Mouse (Mus musculus): ENCODE results near the gene Stk25. TPM values are rescaled to one million over a fixed set of nuclear protein-coding genes. Genes with fewer than 3 reads are reported as not detected.

Stk25 gene
- polyA plus RNA-seq, 1 experiment from 2014 or later: 357 TPM

DNA sequence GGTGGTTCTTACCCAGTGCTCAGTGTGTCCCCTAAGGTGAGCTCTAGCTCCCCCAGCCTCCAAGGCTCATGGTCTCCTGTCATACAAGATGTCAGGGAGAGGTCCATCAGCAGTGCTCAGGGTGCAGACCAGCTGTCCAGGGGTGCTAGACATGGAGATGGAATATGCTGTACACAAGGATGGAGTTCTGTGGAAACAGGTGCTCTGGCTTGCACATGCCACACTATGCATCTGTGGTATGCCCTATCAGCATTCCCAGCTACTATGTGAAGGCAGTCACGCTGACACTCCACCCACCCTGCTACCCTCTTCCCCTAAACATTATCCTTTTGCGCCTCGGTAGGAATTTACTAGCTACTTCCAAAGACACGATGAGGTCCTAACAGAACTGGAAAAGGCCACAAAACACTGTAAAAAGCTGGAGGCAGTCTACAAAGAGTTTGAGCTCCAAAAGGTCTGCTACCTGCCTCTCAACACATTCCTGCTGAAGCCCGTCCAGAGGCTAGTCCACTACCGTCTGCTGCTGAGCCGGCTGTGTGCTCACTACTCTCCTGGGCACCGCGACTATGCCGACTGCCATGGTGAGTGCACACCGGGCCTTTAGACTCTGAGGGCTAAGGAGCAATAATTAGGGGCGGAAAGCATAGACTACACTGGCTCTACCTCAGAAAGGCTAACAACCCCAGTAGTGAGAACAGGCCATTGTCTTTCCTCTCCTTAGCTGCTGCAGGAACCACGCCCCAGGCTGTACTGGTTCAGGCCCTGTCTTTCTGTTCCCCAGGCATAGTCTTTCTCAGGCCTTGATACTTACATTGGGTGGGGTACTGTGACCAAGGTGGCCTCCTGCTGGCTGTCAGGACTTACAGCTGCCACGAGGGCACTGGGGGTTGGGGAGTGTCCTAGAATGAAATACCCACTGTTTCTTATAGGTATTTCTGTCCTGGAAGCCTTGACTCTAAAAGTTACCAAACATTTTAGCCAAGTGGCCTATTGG, 51.1 kb downstream of the Stk25 start:
- Histone ChIP-seq H3K27ac (replicated peaks; ENCODE audit: low read depth, low read length) (no peak overlapping the region), H3K9me3 (ENCODE audit: control insufficient read depth, low read length) (no peaks in the 10 kb centered on the region), H3K36me3 (ENCODE audit: control insufficient read depth, insufficient read depth, low read length) (no peaks in the 10 kb centered on the region), H3K4me3 (replicated peaks; ENCODE audit: low read depth, low read length) (no peak overlapping the region), H3K27me3 (ENCODE audit: control insufficient read depth, insufficient read depth, low read length) (no peaks in the 10 kb centered on the region), H3K4me1 (ENCODE audit: control insufficient read depth, insufficient read depth, low read length) (no peaks in the 10 kb centered on the region), H3K4me2 (ENCODE audit: low read length) (no peak overlapping the region), H3K9ac (replicated peaks; ENCODE audit: low read length) (no peak overlapping the region)
- DNase-seq (no peak), ATAC-seq (ENCODE audit: low FRiP score, low TSS enrichment) (no peak)
- WGBS: 83% methylated on average over 14 of the region's 14 CpGs

GRCm38 (mm10) chr1:93603921-93604320, 54.5 kb downstream of the Stk25 start:
- 93% methylated on average over 12 of the region's 12 CpGs for WGBS
- H3K36me3 ChIP-seq (ENCODE audit: control insufficient read depth, insufficient read depth, low read length): no peaks in the 10 kb centered on the region
- no peak for ATAC-seq (ENCODE audit: low FRiP score, low TSS enrichment)
- no peaks in the 10 kb centered on the region for H3K9me3 ChIP-seq (ENCODE audit: control insufficient read depth, low read length)
- H3K9ac ChIP-seq (replicated peaks; ENCODE audit: low read length): no peak overlapping the region
- H3K27me3 ChIP-seq (ENCODE audit: control insufficient read depth, insufficient read depth, low read length): no peaks in the 10 kb centered on the region
- no peaks in the 10 kb centered on the region for H3K4me1 ChIP-seq (ENCODE audit: control insufficient read depth, insufficient read depth, low read length)
- H3K27ac ChIP-seq (replicated peaks; ENCODE audit: low read depth, low read length): no peak overlapping the region
- DNase-seq: no peak
- H3K4me3 ChIP-seq (replicated peaks; ENCODE audit: low read depth, low read length): no peak overlapping the region
- no peak overlapping the region for H3K4me2 ChIP-seq (ENCODE audit: low read length)

DNA sequence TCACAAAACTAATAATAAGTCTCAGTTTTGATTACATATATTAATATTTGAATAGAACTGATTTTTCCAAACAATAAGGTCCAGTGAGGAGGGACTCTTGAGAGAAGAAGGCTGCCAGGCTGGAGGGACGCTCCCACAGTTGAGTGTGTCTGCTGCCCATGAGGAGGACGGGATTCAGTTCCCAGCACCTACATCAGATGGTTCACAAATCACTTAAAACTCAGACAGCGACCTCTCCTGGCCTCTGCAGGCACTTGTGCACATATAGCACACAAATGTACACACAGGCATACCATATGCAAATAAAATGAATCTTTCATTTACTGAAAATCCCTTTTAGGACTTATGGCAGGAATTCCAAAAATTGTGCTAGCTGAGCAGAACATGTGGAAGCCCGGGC, 55.5 kb downstream of the Stk25 start:
- H3K4me1 ChIP-seq (ENCODE audit: control insufficient read depth, insufficient read depth, low read length): no peaks in the 10 kb centered on the region
- no peak overlapping the region for H3K27ac ChIP-seq (replicated peaks; ENCODE audit: low read depth, low read length)
- no peaks in the 10 kb centered on the region for H3K27me3 ChIP-seq (ENCODE audit: control insufficient read depth, insufficient read depth, low read length)
- no peak overlapping the region for H3K4me3 ChIP-seq (replicated peaks; ENCODE audit: low read depth, low read length)
- DNase-seq (no peak), ATAC-seq (ENCODE audit: low FRiP score, low TSS enrichment) (no peak)
- H3K9ac ChIP-seq (replicated peaks; ENCODE audit: low read length): no peak overlapping the region
- no peaks in the 10 kb centered on the region for H3K36me3 ChIP-seq (ENCODE audit: control insufficient read depth, insufficient read depth, low read length)
- 81% methylated on average over 4 of the region's 4 CpGs for WGBS
- no peaks in the 10 kb centered on the region for H3K9me3 ChIP-seq (ENCODE audit: control insufficient read depth, low read length)
- H3K4me2 ChIP-seq (ENCODE audit: low read length): no peak overlapping the region

DNA sequence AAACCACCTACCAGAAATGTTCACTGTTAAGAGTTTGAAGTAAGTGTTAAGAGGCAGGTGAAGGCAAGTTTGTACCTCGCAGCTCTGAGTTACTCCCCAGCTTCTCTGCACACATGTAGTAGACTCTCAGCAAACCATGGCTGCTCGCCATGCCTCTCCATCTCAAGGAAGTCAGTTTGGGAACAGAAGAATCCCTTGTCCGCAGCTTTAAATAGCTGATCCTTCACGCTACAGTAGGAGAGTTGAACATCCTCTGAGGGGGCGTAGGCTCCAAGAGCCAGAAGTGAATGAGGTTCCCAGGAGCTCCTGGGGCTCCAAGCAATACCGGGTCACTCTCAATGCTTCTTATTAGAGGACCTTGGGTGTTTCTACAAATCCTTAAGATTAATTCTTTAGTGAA, 62.5 kb downstream of the Stk25 start:
- Histone ChIP-seq H3K27ac (replicated peaks; ENCODE audit: low read depth, low read length) (no peak overlapping the region), H3K4me3 (replicated peaks; ENCODE audit: low read depth, low read length) (no peak overlapping the region), H3K9me3 (ENCODE audit: control insufficient read depth, low read length) (no peaks in the 10 kb centered on the region), H3K36me3 (ENCODE audit: control insufficient read depth, insufficient read depth, low read length) (no peaks in the 10 kb centered on the region), H3K4me1 (ENCODE audit: control insufficient read depth, insufficient read depth, low read length) (no peaks in the 10 kb centered on the region), H3K9ac (replicated peaks; ENCODE audit: low read length) (no peak overlapping the region), H3K27me3 (ENCODE audit: control insufficient read depth, insufficient read depth, low read length) (no peaks in the 10 kb centered on the region), H3K4me2 (ENCODE audit: low read length) (no peak overlapping the region)
- ATAC-seq (ENCODE audit: low FRiP score, low TSS enrichment) (no peak), DNase-seq (no peak)
- WGBS: 70% methylated on average over 6 of the region's 6 CpGs

- no peak for DNase-seq
- H3K27me3 ChIP-seq (ENCODE audit: control insufficient read depth, insufficient read depth, low read length): no peaks in the 10 kb centered on the region
- no peaks in the 10 kb centered on the region for H3K9me3 ChIP-seq (ENCODE audit: control insufficient read depth, low read length)
- no peaks in the 10 kb centered on the region for H3K36me3 ChIP-seq (ENCODE audit: control insufficient read depth, insufficient read depth, low read length)
- H3K27ac ChIP-seq (replicated peaks; ENCODE audit: low read depth, low read length): no peak overlapping the region
- H3K4me1 ChIP-seq (ENCODE audit: control insufficient read depth, insufficient read depth, low read length): no peaks in the 10 kb centered on the region
- H3K9ac ChIP-seq (replicated peaks; ENCODE audit: low read length): no peak overlapping the region
- no peak overlapping the region for H3K4me2 ChIP-seq (ENCODE audit: low read length)
- no peak for ATAC-seq (ENCODE audit: low FRiP score, low TSS enrichment)
- H3K4me3 ChIP-seq (replicated peaks; ENCODE audit: low read depth, low read length): no peak overlapping the region
Measured at GRCm38 (mm10) chr1:93593960-93594359, 64.5 kb downstream of the Stk25 start.

DNA sequence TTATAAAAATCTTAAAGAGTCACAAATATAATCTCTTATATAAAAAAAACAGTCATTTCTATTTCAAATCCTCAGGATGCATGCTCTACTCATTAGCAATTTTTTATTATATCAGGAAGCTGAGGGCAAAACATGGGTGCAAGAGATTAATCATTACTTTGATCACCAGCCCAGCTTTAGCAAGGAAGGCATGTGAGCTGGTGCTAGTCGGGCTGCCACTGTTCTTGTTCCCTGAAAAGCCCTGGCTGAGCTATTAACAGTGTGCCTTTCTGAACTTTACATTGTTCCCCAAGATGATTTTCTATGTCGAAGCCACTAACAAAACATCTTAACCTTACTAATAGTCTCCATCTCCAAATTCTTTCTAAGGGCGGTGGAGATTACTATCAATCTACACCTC, 70.1 kb downstream of the Stk25 start:
- DNase-seq (no peak), ATAC-seq (ENCODE audit: low FRiP score, low TSS enrichment) (no peak)
- H3K4me2 ChIP-seq (ENCODE audit: low read length): no peak overlapping the region
- H3K4me1 ChIP-seq (ENCODE audit: control insufficient read depth, insufficient read depth, low read length): no peaks in the 10 kb centered on the region
- H3K27me3 ChIP-seq (ENCODE audit: control insufficient read depth, insufficient read depth, low read length): no peaks in the 10 kb centered on the region
- no peak overlapping the region for H3K9ac ChIP-seq (replicated peaks; ENCODE audit: low read length)
- H3K9me3 ChIP-seq (ENCODE audit: control insufficient read depth, low read length): no peaks in the 10 kb centered on the region
- H3K36me3 ChIP-seq (ENCODE audit: control insufficient read depth, insufficient read depth, low read length): no peaks in the 10 kb centered on the region
- no peak overlapping the region for H3K27ac ChIP-seq (replicated peaks; ENCODE audit: low read depth, low read length)
- WGBS: 82% methylated on average over 3 of the region's 3 CpGs
- H3K4me3 ChIP-seq (replicated peaks; ENCODE audit: low read depth, low read length): no peak overlapping the region

DNA sequence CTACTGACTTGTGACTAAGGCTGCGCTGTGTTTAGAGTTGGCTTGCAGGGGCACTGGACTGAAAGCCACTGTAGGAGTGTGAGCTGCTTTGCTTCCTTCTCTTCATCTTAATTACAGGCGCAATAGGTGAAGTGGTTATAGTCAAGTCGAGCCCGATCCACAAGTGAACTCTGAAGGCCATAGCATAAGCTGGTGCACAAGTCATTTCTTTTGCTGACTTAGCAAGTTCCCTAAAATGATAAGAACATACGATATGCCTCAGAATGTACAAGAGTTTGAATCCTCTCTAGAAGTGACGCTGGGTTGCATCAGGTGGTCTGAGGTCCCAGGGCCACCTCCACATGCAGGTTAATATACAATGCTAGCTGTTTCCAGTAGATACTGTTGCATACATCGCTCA, 76.9 kb downstream of the Stk25 start:
- no peak overlapping the region for H3K4me2 ChIP-seq (ENCODE audit: low read length)
- DNase-seq: no peak
- ATAC-seq (ENCODE audit: low FRiP score, low TSS enrichment): no peak
- WGBS: 97% methylated on average over 7 of the region's 7 CpGs
- H3K4me3 ChIP-seq (replicated peaks; ENCODE audit: low read depth, low read length): no peak overlapping the region
- H3K36me3 ChIP-seq (ENCODE audit: control insufficient read depth, insufficient read depth, low read length): peaks cover 25% of the 10 kb centered on the region
- H3K9ac ChIP-seq (replicated peaks; ENCODE audit: low read length): no peak overlapping the region
- H3K4me1 ChIP-seq (ENCODE audit: control insufficient read depth, insufficient read depth, low read length): no peaks in the 10 kb centered on the region
- no peaks in the 10 kb centered on the region for H3K9me3 ChIP-seq (ENCODE audit: control insufficient read depth, low read length)
- H3K27me3 ChIP-seq (ENCODE audit: control insufficient read depth, insufficient read depth, low read length): no peaks in the 10 kb centered on the region
- no peak overlapping the region for H3K27ac ChIP-seq (replicated peaks; ENCODE audit: low read depth, low read length)

DNA sequence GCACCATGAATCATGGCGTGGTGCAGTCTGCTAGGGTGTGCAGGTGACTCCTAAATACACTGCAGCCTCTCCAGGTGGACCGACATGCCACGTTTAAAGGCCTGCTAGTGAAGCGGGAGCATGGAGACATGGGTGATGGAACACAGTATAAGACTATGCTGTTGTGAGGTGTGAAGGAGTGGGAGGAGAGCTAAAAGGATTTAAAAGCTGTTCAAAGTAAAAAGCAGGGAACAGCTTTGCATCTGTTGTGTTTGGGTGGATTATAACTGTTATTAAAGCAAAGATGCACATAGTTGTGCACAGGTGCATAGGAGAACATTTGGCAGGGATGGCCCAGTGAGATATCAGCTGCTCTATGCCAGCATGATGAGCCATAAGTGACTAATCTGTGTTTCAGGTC, 80.6 kb downstream of the Stk25 start:
- DNase-seq (no peak), ATAC-seq (ENCODE audit: low FRiP score, low TSS enrichment) (no peak)
- 88% methylated on average over 4 of the region's 4 CpGs for WGBS

GRCm38 (mm10) chr1:93577066-93577465, 81.4 kb downstream of the Stk25 start:
- 85% methylated on average over 3 of the region's 3 CpGs for WGBS
- H3K9me3 ChIP-seq (ENCODE audit: control insufficient read depth, low read length): no peaks in the 10 kb centered on the region
- H3K4me3 ChIP-seq (replicated peaks; ENCODE audit: low read depth, low read length): no peak overlapping the region
- ATAC-seq (ENCODE audit: low FRiP score, low TSS enrichment) (no peak), DNase-seq (no peak)
- H3K4me1 ChIP-seq (ENCODE audit: control insufficient read depth, insufficient read depth, low read length): no peaks in the 10 kb centered on the region
- no peak overlapping the region for H3K27ac ChIP-seq (replicated peaks; ENCODE audit: low read depth, low read length)
- H3K36me3 ChIP-seq (ENCODE audit: control insufficient read depth, insufficient read depth, low read length): peaks cover 28% of the 10 kb centered on the region
- no peak overlapping the region for H3K4me2 ChIP-seq (ENCODE audit: low read length)
- H3K27me3 ChIP-seq (ENCODE audit: control insufficient read depth, insufficient read depth, low read length): no peaks in the 10 kb centered on the region
- H3K9ac ChIP-seq (replicated peaks; ENCODE audit: low read length): no peak overlapping the region

More for the DNA sequence above, 80.6 kb downstream of the Stk25 start:
- H3K9ac ChIP-seq (replicated peaks; ENCODE audit: low read length): no peak overlapping the region
- no peaks in the 10 kb centered on the region for H3K9me3 ChIP-seq (ENCODE audit: control insufficient read depth, low read length)
- H3K4me1 ChIP-seq (ENCODE audit: control insufficient read depth, insufficient read depth, low read length): no peaks in the 10 kb centered on the region
- H3K27me3 ChIP-seq (ENCODE audit: control insufficient read depth, insufficient read depth, low read length): no peaks in the 10 kb centered on the region
- no peak overlapping the region for H3K4me3 ChIP-seq (replicated peaks; ENCODE audit: low read depth, low read length)
- no peak overlapping the region for H3K4me2 ChIP-seq (ENCODE audit: low read length)
- H3K36me3 ChIP-seq (ENCODE audit: control insufficient read depth, insufficient read depth, low read length): peaks cover 28% of the 10 kb centered on the region
- no peak overlapping the region for H3K27ac ChIP-seq (replicated peaks; ENCODE audit: low read depth, low read length)
